Comparison of ENCODE assay signal across 8 mouse cellular contexts in genomic region chr19:16132865-16133720, GRCm38 (mm10). TPM values are rescaled to one million over a fixed set of nuclear protein-coding genes. Genes with fewer than 3 reads are reported as not detected.
A peak's percentile ranks its signal among the peaks of the same experiment; 100 is the strongest.
DNase-seq lines count a peak whose midpoint lies in the region; ATAC-seq and TF ChIP-seq lines count a peak whose summit lies in the region.

No protein-coding gene starts in this region.

- no peaks in the 10 kb centered on the region for H3K27me3 ChIP-seq in ES-Bruce4 (ENCODE audit: control insufficient read depth, insufficient read depth, low read length, poor library complexity, severe bottlenecking)
- H3K27me3 ChIP-seq in forebrain, postnatal 0 days (ENCODE audit: insufficient read depth, low read length): no peaks in the 10 kb centered on the region
- H3K27me3 ChIP-seq in hindbrain, embryonic 10.5 days (ENCODE audit: insufficient read depth, poor library complexity, severe bottlenecking): no peaks in the 10 kb centered on the region
- H3K27me3 ChIP-seq in lung, postnatal 0 days (replicated peaks; ENCODE audit: insufficient read depth, low read length): no peaks in the 10 kb centered on the region

- TF ChIP-seq POLR2A in ES-Bruce4 (IDR thresholded peaks at IDR 0.05; ENCODE audit: insufficient read depth, low read length): no peak

- H3K27ac ChIP-seq in ES-Bruce4 (ENCODE audit: insufficient read depth, low read length): peak overlapping the region; percentile 18; the same call in 1 of the 2 replicates
- peak overlapping the region; percentile 99 for H3K27ac ChIP-seq in forebrain, postnatal 0 days (ENCODE audit: low read depth, low read length)
- H3K27ac ChIP-seq in hindbrain, embryonic 10.5 days: peak overlapping the region; percentile 99
- H3K27ac ChIP-seq in lung, postnatal 0 days (ENCODE audit: low read length): peak overlapping the region; percentile 97

- H3K9me3 ChIP-seq in ES-Bruce4 (replicated peaks; ENCODE audit: control insufficient read depth, insufficient read depth, low read length, poor library complexity, severe bottlenecking): no peaks in the 10 kb centered on the region
- H3K9me3 ChIP-seq in forebrain, postnatal 0 days (ENCODE audit: low read length): no peaks in the 10 kb centered on the region
- H3K9me3 ChIP-seq in hindbrain, embryonic 10.5 days: no peaks in the 10 kb centered on the region
- no peaks in the 10 kb centered on the region for H3K9me3 ChIP-seq in lung, postnatal 0 days (ENCODE audit: low read length)

- TF ChIP-seq EP300 in ES-Bruce4 (IDR thresholded peaks at IDR 0.05; ENCODE audit: insufficient read depth, low read depth, low read length): no peak
- no peak for TF ChIP-seq EP300 in lung, postnatal 0 days (IDR thresholded peaks at IDR 0.05)

- H3K9ac ChIP-seq in ES-Bruce4 (ENCODE audit: low read depth, poor library complexity, severe bottlenecking): peak overlapping the region; percentile 96
- H3K9ac ChIP-seq in forebrain, postnatal 0 days: peak overlapping the region; percentile 98
- H3K9ac ChIP-seq in lung, postnatal 0 days (replicated peaks; ENCODE audit: low read depth): peak overlapping the region; percentile 96

- peak overlapping the region; percentile 96 for H3K4me3 ChIP-seq in ES-Bruce4 (ENCODE audit: low read depth, low read length)
- peak overlapping the region; percentile 97 for H3K4me3 ChIP-seq in forebrain, postnatal 0 days (ENCODE audit: low read depth, low read length)
- peak overlapping the region; percentile 97 for H3K4me3 ChIP-seq in hindbrain, embryonic 10.5 days
- H3K4me3 ChIP-seq in lung, postnatal 0 days (ENCODE audit: low read depth, low read length): peak overlapping the region; percentile 95

- no peaks in the 10 kb centered on the region for H3K4me1 ChIP-seq in ES-Bruce4 (ENCODE audit: control insufficient read depth, insufficient read depth, low read length)
- H3K4me1 ChIP-seq in forebrain, postnatal 0 days (ENCODE audit: insufficient read depth): peaks cover 20% of the 10 kb centered on the region
- peaks cover 56% of the 10 kb centered on the region for H3K4me1 ChIP-seq in hindbrain, embryonic 10.5 days (replicated peaks)
- H3K4me1 ChIP-seq in lung, postnatal 0 days (ENCODE audit: insufficient read depth, low read depth, low read length): peaks cover 34% of the 10 kb centered on the region; the same call in 1 of the 2 replicates

- H3K4me2 ChIP-seq in forebrain, postnatal 0 days (ENCODE audit: low read depth): peak overlapping the region; percentile 61
- H3K4me2 ChIP-seq in lung, postnatal 0 days (replicated peaks; ENCODE audit: low read depth, low read length): peak overlapping the region; percentile 83

- DNase-seq in cerebellum, adult 11-12 months: peak; percentile 78
- peak; percentile 76 for DNase-seq in forebrain, postnatal 0 days
- DNase-seq in hindbrain, embryonic 10.5 days (ENCODE audit: low spot score): peak; percentile 75
- DNase-seq in layer of hippocampus, postnatal 14 days (ENCODE audit: low spot score in 2 of 2): peak; percentile 68 to 70
- DNase-seq in lung, postnatal 0 days (ENCODE audit: low spot score): peak; percentile 70
- peak; percentile 45 for DNase-seq in ovary, postnatal 14 days (ENCODE audit: low spot score)
- DNase-seq in thymus, postnatal 10 days (ENCODE audit: low spot score in 2 of 2): peak; percentile 37 to 52

- peak; percentile 67 for ATAC-seq in forebrain, postnatal 0 days
- peak; percentile 20 for ATAC-seq in lung, postnatal 0 days

- H3K36me3 ChIP-seq in ES-Bruce4 (ENCODE audit: control insufficient read depth, insufficient read depth, low read length, poor library complexity, severe bottlenecking): no peaks in the 10 kb centered on the region
- no peaks in the 10 kb centered on the region for H3K36me3 ChIP-seq in forebrain, postnatal 0 days (ENCODE audit: insufficient read depth)
- H3K36me3 ChIP-seq in hindbrain, embryonic 10.5 days: no peaks in the 10 kb centered on the region
- H3K36me3 ChIP-seq in lung, postnatal 0 days (ENCODE audit: insufficient read depth, low read length): no peaks in the 10 kb centered on the region

- no peak for TF ChIP-seq CTCF in ES-Bruce4 (IDR thresholded peaks at IDR 0.05; ENCODE audit: low read depth, low read length)
- no peak for TF ChIP-seq CTCF in forebrain, postnatal 0 days (IDR thresholded peaks at IDR 0.05; ENCODE audit: low read depth)
- no peak for TF ChIP-seq CTCF in lung, postnatal 0 days (IDR thresholded peaks at IDR 0.05)

- WGBS in forebrain, postnatal 0 days: under 1% methylated on average over 95 of the region's 139 CpGs
- WGBS in hindbrain, embryonic 10.5 days: 2% methylated on average over 139 of the region's 139 CpGs
- WGBS in lung, postnatal 0 days: 3% methylated on average over 47 of the region's 139 CpGs

RNA-seq across cellular contexts. Expression of gene Gnaq, which starts 0.5 kb away (rescaled TPM):
- 37.7 and 47.0 TPM in 2 replicates for polyA plus RNA-seq in ES-Bruce4 (2011; ENCODE audit: insufficient read depth, insufficient read length, low read depth, missing spikeins)
- total RNA-seq in forebrain, postnatal 0 days (2014; rRNA removed): 115 and 143 TPM in 2 replicates
- polyA plus RNA-seq in forebrain, postnatal 0 days (2015; fragmentation: Nextera tagmentation; extraction: Ambion mirVana): 60.1 and 94.2 TPM in 2 replicates
- polyA plus RNA-seq in hindbrain, embryonic 10.5 days (2016; fragmentation: Nextera tagmentation; extraction: Ambion mirVana): 23.1 and 26.7 TPM in 2 replicates
- total RNA-seq in layer of hippocampus, postnatal 14 days (2021): 100 to 1,000 TPM; 206 TPM
- polyA plus RNA-seq in lung, postnatal 0 days (2015; fragmentation: Nextera tagmentation; extraction: Ambion mirVana): 27.6 and 30.2 TPM in 2 replicates

Comparison
In these comparisons a context has a peak if more than half of its experiments do, and no peak if none do; other contexts are left out.
1. Peak in every context shown above with its lines: DNase-seq, ATAC-seq, H3K4me3 ChIP-seq and H3K27ac ChIP-seq.
2. H3K27ac ChIP-seq: peak in every context shown above with its lines; median percentile 99 in forebrain, postnatal 0 days; 99 in hindbrain, embryonic 10.5 days; 97 in lung, postnatal 0 days; 18 in ES-Bruce4.